9 mouse cellular contexts compared by ENCODE assay signal in genomic region chr12:17012067-17012899, GRCm38 (mm10). TPM values are rescaled to one million over a fixed set of nuclear protein-coding genes. Genes with fewer than 3 reads are reported as not detected.
A peak's percentile ranks its signal among the peaks of the same experiment; 100 is the strongest.
DNase-seq lines count a peak whose midpoint lies in the region; ATAC-seq and TF ChIP-seq lines count a peak whose summit lies in the region.
"Had no signal": no experiment of that assay in that cellular context is flagged by ENCODE, and none has a peak within 500 bp of the region (broad histone marks: within the 10 kb centered on the region; RNA-seq: fewer than 3 reads in every experiment).

No protein-coding gene starts in this region.

- no peak overlapping the region for H3K27ac ChIP-seq in forebrain, embryonic 11.5 days (ENCODE audit: low read depth, low read length)
- H3K27ac ChIP-seq in forebrain, embryonic 10.5 days, result no peak overlapping the region
- no peak overlapping the region for H3K27ac ChIP-seq in limb, embryonic 11.5 days (replicated peaks; ENCODE audit: low read depth, low read length)
- no peak overlapping the region for H3K27ac ChIP-seq in limb, embryonic 10.5 days
- H3K27ac ChIP-seq in stomach, embryonic 14.5 days (ENCODE audit: low read length), result no peak overlapping the region
- H3K27ac ChIP-seq in stomach, postnatal 0 days (replicated peaks), result no peak overlapping the region
- no peak overlapping the region for H3K27ac ChIP-seq in stomach, embryonic 15.5 days

- no peak for DNase-seq in forebrain, embryonic 11.5 days (ENCODE audit: low spot score)
- no peak for DNase-seq in forebrain, embryonic 10.5 days (ENCODE audit: extremely low spot score, low spot score)
- no peak for DNase-seq in limb, embryonic 11.5 days (ENCODE audit: low spot score)
- DNase-seq in limb, embryonic 10.5 days (ENCODE audit: low spot score), result no peak
- no peak for DNase-seq in stomach, postnatal 0 days (ENCODE audit: low spot score)
- DNase-seq in layer of hippocampus, postnatal 25 days (ENCODE audit: extremely low spot score in 1 of 2, low spot score in 1 of 2), result no peak

- no peak overlapping the region for H3K4me2 ChIP-seq in forebrain, embryonic 11.5 days (ENCODE audit: low read depth, low read length, severe bottlenecking)
- no peak overlapping the region for H3K4me2 ChIP-seq in limb, embryonic 11.5 days (ENCODE audit: low read depth, severe bottlenecking)
- H3K4me2 ChIP-seq in stomach, embryonic 14.5 days (replicated peaks; ENCODE audit: low read depth, low read length), result no peak overlapping the region
- no peak overlapping the region for H3K4me2 ChIP-seq in stomach, postnatal 0 days (replicated peaks; ENCODE audit: low read depth)
- no peak overlapping the region for H3K4me2 ChIP-seq in stomach, embryonic 15.5 days

- no peaks in the 10 kb centered on the region for H3K36me3 ChIP-seq in forebrain, embryonic 11.5 days (ENCODE audit: control insufficient read depth, insufficient read depth, low read length)
- no peaks in the 10 kb centered on the region for H3K36me3 ChIP-seq in forebrain, embryonic 10.5 days (replicated peaks)
- no peaks in the 10 kb centered on the region for H3K36me3 ChIP-seq in limb, embryonic 11.5 days (ENCODE audit: control insufficient read depth, insufficient read depth, low read length)
- H3K36me3 ChIP-seq in limb, embryonic 10.5 days, result no peaks in the 10 kb centered on the region
- H3K36me3 ChIP-seq in stomach, embryonic 14.5 days (ENCODE audit: control insufficient read depth, insufficient read depth, low read length), result no peaks in the 10 kb centered on the region
- no peaks in the 10 kb centered on the region for H3K36me3 ChIP-seq in stomach, postnatal 0 days (ENCODE audit: control insufficient read depth, insufficient read depth, low read length)
- no peaks in the 10 kb centered on the region for H3K36me3 ChIP-seq in stomach, embryonic 15.5 days

- no peaks in the 10 kb centered on the region; the same call in 1 of the 2 replicates for H3K9me3 ChIP-seq in forebrain, embryonic 11.5 days (ENCODE audit: control insufficient read depth, low read length)
- peaks cover 18% of the 10 kb centered on the region for H3K9me3 ChIP-seq in forebrain, embryonic 10.5 days
- no peaks in the 10 kb centered on the region for H3K9me3 ChIP-seq in limb, embryonic 11.5 days (ENCODE audit: control insufficient read depth, low read length)
- no peaks in the 10 kb centered on the region for H3K9me3 ChIP-seq in limb, embryonic 10.5 days (replicated peaks)
- no peaks in the 10 kb centered on the region for H3K9me3 ChIP-seq in stomach, embryonic 14.5 days (ENCODE audit: control insufficient read depth, low read depth, low read length)
- no peaks in the 10 kb centered on the region for H3K9me3 ChIP-seq in stomach, postnatal 0 days (ENCODE audit: control insufficient read depth, low read length)
- no peaks in the 10 kb centered on the region for H3K9me3 ChIP-seq in stomach, embryonic 15.5 days

- H3K27me3 ChIP-seq in forebrain, embryonic 11.5 days (ENCODE audit: control insufficient read depth, insufficient read depth, low read length), result no peaks in the 10 kb centered on the region
- H3K27me3 ChIP-seq in forebrain, embryonic 10.5 days (ENCODE audit: poor library complexity, severe bottlenecking), result peaks cover 11% of the 10 kb centered on the region
- no peaks in the 10 kb centered on the region for H3K27me3 ChIP-seq in limb, embryonic 11.5 days (ENCODE audit: control insufficient read depth, insufficient read depth, low read length)
- H3K27me3 ChIP-seq in limb, embryonic 10.5 days (ENCODE audit: low read depth, poor library complexity, severe bottlenecking), result peaks cover 7% of the 10 kb centered on the region; the same call in 1 of the 2 replicates
- H3K27me3 ChIP-seq in stomach, embryonic 14.5 days (ENCODE audit: control insufficient read depth, insufficient read depth, low read length), result no peaks in the 10 kb centered on the region
- H3K27me3 ChIP-seq in stomach, postnatal 0 days (ENCODE audit: control insufficient read depth, insufficient read depth, low read length), result no peaks in the 10 kb centered on the region; the same call in 1 of the 2 replicates
- H3K27me3 ChIP-seq in stomach, embryonic 15.5 days (replicated peaks), result no peaks in the 10 kb centered on the region

- H3K4me1 ChIP-seq in forebrain, embryonic 11.5 days (replicated peaks; ENCODE audit: control insufficient read depth, insufficient read depth, low read length), result no peaks in the 10 kb centered on the region
- peaks cover 10% of the 10 kb centered on the region for H3K4me1 ChIP-seq in forebrain, embryonic 10.5 days
- H3K4me1 ChIP-seq in limb, embryonic 11.5 days (ENCODE audit: control insufficient read depth, insufficient read depth, low read length), result no peaks in the 10 kb centered on the region
- H3K4me1 ChIP-seq in limb, embryonic 10.5 days, result peaks cover 10% of the 10 kb centered on the region
- H3K4me1 ChIP-seq in stomach, embryonic 14.5 days (ENCODE audit: control insufficient read depth, insufficient read depth, low read length), result peaks cover 4% of the 10 kb centered on the region; the same call in 1 of the 2 replicates
- H3K4me1 ChIP-seq in stomach, postnatal 0 days (replicated peaks; ENCODE audit: control insufficient read depth, insufficient read depth), result no peaks in the 10 kb centered on the region
- H3K4me1 ChIP-seq in stomach, embryonic 15.5 days, result no peaks in the 10 kb centered on the region

- ATAC-seq in forebrain, embryonic 11.5 days (replicated peaks; ENCODE audit: low FRiP score), result peak; percentile 52
- peak; percentile 57; the same call in 1 of the 2 replicates for ATAC-seq in limb, embryonic 11.5 days (ENCODE audit: insufficient number of reproducible peaks, low FRiP score, low TSS enrichment, low read depth)
- ATAC-seq in stomach, embryonic 14.5 days (ENCODE audit: insufficient number of reproducible peaks, insufficient read depth, low FRiP score, low read depth), result peak; percentile 38; the same call in 1 of the 2 replicates
- ATAC-seq in stomach, postnatal 0 days (ENCODE audit: low FRiP score, low TSS enrichment), result no peak
- 0 out of 2 replicates have a peak, but pooled peaks have one; percentile 18 for ATAC-seq in stomach, embryonic 15.5 days (ENCODE audit: insufficient read depth, low FRiP score, low read depth)

- TF ChIP-seq CTCF in stomach, postnatal 0 days (IDR thresholded peaks at IDR 0.05; ENCODE audit: low read depth), result no peak

- H3K9ac ChIP-seq in forebrain, embryonic 11.5 days (ENCODE audit: low read length), result no peak overlapping the region
- no peak overlapping the region for H3K9ac ChIP-seq in limb, embryonic 11.5 days (ENCODE audit: low read length)
- no peak overlapping the region for H3K9ac ChIP-seq in stomach, embryonic 14.5 days (replicated peaks; ENCODE audit: low read depth, low read length)
- no peak overlapping the region for H3K9ac ChIP-seq in stomach, postnatal 0 days (ENCODE audit: low read length)
- no peak overlapping the region for H3K9ac ChIP-seq in stomach, embryonic 15.5 days

- WGBS in forebrain, embryonic 11.5 days, result 84% methylated on average over 2 of the region's 2 CpGs
- 69% methylated on average over 2 of the region's 2 CpGs for WGBS in forebrain, embryonic 10.5 days
- 66% methylated on average over 2 of the region's 2 CpGs for WGBS in limb, embryonic 11.5 days
- 79% methylated on average over 2 of the region's 2 CpGs for WGBS in limb, embryonic 10.5 days
- WGBS in stomach, embryonic 14.5 days, result 82% methylated on average over 2 of the region's 2 CpGs
- WGBS in stomach, postnatal 0 days, result 70% methylated on average over 2 of the region's 2 CpGs
- 82% methylated on average over 2 of the region's 2 CpGs for WGBS in stomach, embryonic 15.5 days

- no peak overlapping the region for H3K4me3 ChIP-seq in forebrain, embryonic 11.5 days (ENCODE audit: low read depth, low read length)
- H3K4me3 ChIP-seq in forebrain, embryonic 10.5 days, result no peak overlapping the region
- H3K4me3 ChIP-seq in limb, embryonic 11.5 days (ENCODE audit: low read depth, low read length), result no peak overlapping the region
- H3K4me3 ChIP-seq in limb, embryonic 10.5 days, result no peak overlapping the region
- H3K4me3 ChIP-seq in stomach, embryonic 14.5 days (ENCODE audit: low read depth, low read length), result no peak overlapping the region
- H3K4me3 ChIP-seq in stomach, postnatal 0 days (ENCODE audit: low read depth, low read length), result no peak overlapping the region
- H3K4me3 ChIP-seq in stomach, embryonic 15.5 days (replicated peaks), result no peak overlapping the region

- no peak for TF ChIP-seq EP300 in stomach, postnatal 0 days (optimal IDR thresholded peaks at IDR 0.05)

RNA-seq across cellular contexts. Expression of gene 2410004P03Rik, which starts 0.8 kb away (rescaled TPM):
- polyA plus RNA-seq in forebrain, embryonic 11.5 days (2014; fragmentation: Nextera tagmentation; extraction: Ambion mirVana), result 0.32 and 0.47 TPM in 2 replicates
- polyA plus RNA-seq in forebrain, embryonic 10.5 days (2016; fragmentation: Nextera tagmentation; extraction: Ambion mirVana), result 0.60 and 1.1 TPM in 2 replicates
- 0.33 and 0.93 TPM in 2 replicates for polyA plus RNA-seq in limb, embryonic 11.5 days (2014; fragmentation: Nextera tagmentation; extraction: Ambion mirVana)
- 0.84 and 1.2 TPM in 2 replicates for polyA plus RNA-seq in limb, embryonic 10.5 days (2016; fragmentation: Nextera tagmentation; extraction: Ambion mirVana)
- 0.18 and 0.26 TPM in 2 replicates for polyA plus RNA-seq in stomach, embryonic 14.5 days (2014; fragmentation: Nextera tagmentation; extraction: Ambion mirVana)
- 0.29 and 0.38 TPM in 2 replicates for polyA plus RNA-seq in stomach, postnatal 0 days (2015; fragmentation: Nextera tagmentation; extraction: Ambion mirVana)
- polyA plus RNA-seq in stomach, embryonic 15.5 days (2015; fragmentation: Nextera tagmentation; extraction: Ambion mirVana), result 0.14 and 0.27 TPM in 2 replicates
- total RNA-seq in layer of hippocampus, postnatal 25 days (2021), result 1 to 10 TPM; 1.3 to 1.4 TPM
- total RNA-seq: gastrocnemius, adult 8-10 months had no signal

RNA-seq across cellular contexts. Expression of gene Pqlc3, which starts 12.1 kb away (rescaled TPM):
- polyA plus RNA-seq in forebrain, embryonic 11.5 days (2014; fragmentation: Nextera tagmentation; extraction: Ambion mirVana), result 3.5 and 4.8 TPM in 2 replicates
- 2.9 and 3.5 TPM in 2 replicates for polyA plus RNA-seq in forebrain, embryonic 10.5 days (2016; fragmentation: Nextera tagmentation; extraction: Ambion mirVana)
- 5.4 and 5.6 TPM in 2 replicates for polyA plus RNA-seq in limb, embryonic 11.5 days (2014; fragmentation: Nextera tagmentation; extraction: Ambion mirVana)
- polyA plus RNA-seq in limb, embryonic 10.5 days (2016; fragmentation: Nextera tagmentation; extraction: Ambion mirVana), result 3.3 and 4.3 TPM in 2 replicates
- 8.3 and 8.5 TPM in 2 replicates for polyA plus RNA-seq in stomach, embryonic 14.5 days (2014; fragmentation: Nextera tagmentation; extraction: Ambion mirVana)
- 22.5 and 22.9 TPM in 2 replicates for polyA plus RNA-seq in stomach, postnatal 0 days (2015; fragmentation: Nextera tagmentation; extraction: Ambion mirVana)
- polyA plus RNA-seq in stomach, embryonic 15.5 days (2015; fragmentation: Nextera tagmentation; extraction: Ambion mirVana), result 10.5 and 10.7 TPM in 2 replicates
- 1 to 10 TPM in 1 of 2 experiments, under 1 TPM in 1; 0.49 to 1.0 TPM for total RNA-seq in layer of hippocampus, postnatal 25 days (2021)
